ENCODE assay signal across 31 mouse cellular contexts in the genomic region with DNA sequence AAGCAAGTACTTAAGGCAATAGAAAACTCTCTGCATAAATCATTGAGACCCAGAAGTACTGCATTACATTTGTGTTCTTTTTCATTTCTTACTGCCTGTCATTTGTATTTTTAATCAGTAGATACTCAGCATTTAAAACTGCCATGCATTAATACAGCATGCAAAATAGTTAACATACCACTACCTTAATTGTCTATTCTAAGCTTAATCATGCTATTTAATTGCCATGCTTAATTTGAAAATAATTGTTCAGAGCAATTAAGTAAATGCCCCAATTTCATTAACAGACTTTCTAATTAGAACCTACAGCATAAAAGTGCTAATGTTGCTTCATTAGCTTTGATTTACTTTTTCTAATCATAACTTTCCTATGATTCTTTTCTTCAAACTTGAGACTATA.
DNase-seq lines count a peak whose midpoint lies in the region; ATAC-seq and TF ChIP-seq lines count a peak whose summit lies in the region.
"Had no signal": no experiment of that assay in that cellular context is flagged by ENCODE, and none has a peak within 500 bp of the region (broad histone marks: within the 10 kb centered on the region; RNA-seq: fewer than 3 reads in every experiment).

No protein-coding gene starts in this region.

- no peak for TF ChIP-seq POLR2A in kidney, adult 2 months (IDR thresholded peaks at IDR 0.05; ENCODE audit: low read depth, low read length)

- DNase-seq in forebrain, embryonic 10.5 days (ENCODE audit: extremely low spot score, low spot score) = no peak
- peak; percentile 69 for DNase-seq in forebrain, embryonic 14.5 days (ENCODE audit: low spot score)
- peak; percentile 43 for DNase-seq in retina, embryonic 14.5 days (ENCODE audit: low spot score)
- DNase-seq in kidney, adult 2 months = no peak
- DNase-seq in urinary bladder, adult 2 months (ENCODE audit: low spot score) = no peak
- DNase-seq: adrenal gland, adult 2 months; adrenal gland, postnatal 14 days; B cell, adult 2 months; cerebellum, adult 11-12 months; cerebellum, adult 8-10 months; cerebellum, postnatal 10 days; cerebellum, postnatal 36 days; embryo, embryonic 11 days; gastrocnemius, adult 2 months; gastrocnemius, postnatal 14 days; heart, adult 11 months; heart, postnatal 10 days; heart, postnatal 36 days had no signal

- no peak overlapping the region for H3K9ac ChIP-seq in forebrain, embryonic 12.5 days
- H3K9ac ChIP-seq in forebrain, embryonic 14.5 days (ENCODE audit: low read length) = no peak overlapping the region
- no peak overlapping the region for H3K9ac ChIP-seq in heart, embryonic 12.5 days
- H3K9ac ChIP-seq: embryonic facial prominence, embryonic 13.5 days; heart, embryonic 15.5 days; hindbrain, embryonic 13.5 days; intestine, embryonic 15.5 days had no signal

- no peak overlapping the region for H3K4me2 ChIP-seq in forebrain, embryonic 12.5 days
- no peak overlapping the region for H3K4me2 ChIP-seq in forebrain, embryonic 14.5 days (ENCODE audit: low read length)
- H3K4me2 ChIP-seq in heart, embryonic 12.5 days = no peak overlapping the region
- H3K4me2 ChIP-seq: embryonic facial prominence, embryonic 13.5 days; heart, embryonic 11.5 days; heart, embryonic 15.5 days; hindbrain, embryonic 13.5 days; intestine, embryonic 15.5 days had no signal

- no peaks in the 10 kb centered on the region for H3K4me1 ChIP-seq in forebrain, embryonic 12.5 days
- no peaks in the 10 kb centered on the region for H3K4me1 ChIP-seq in forebrain, embryonic 10.5 days
- H3K4me1 ChIP-seq in forebrain, embryonic 14.5 days (ENCODE audit: control insufficient read depth, insufficient read depth, low read length) = no peaks in the 10 kb centered on the region
- H3K4me1 ChIP-seq in kidney, adult 2 months (ENCODE audit: control insufficient read depth, insufficient read depth, low read length) = no peaks in the 10 kb centered on the region
- H3K4me1 ChIP-seq in heart, embryonic 12.5 days (replicated peaks) = no peaks in the 10 kb centered on the region
- H3K4me1 ChIP-seq: embryonic facial prominence, embryonic 10.5 days; embryonic facial prominence, embryonic 13.5 days; heart, embryonic 15.5 days; hindbrain, embryonic 10.5 days; hindbrain, embryonic 13.5 days; intestine, embryonic 15.5 days had no signal

- TF ChIP-seq CTCF in kidney, adult 2 months (conservative IDR thresholded peaks at IDR 0.05; ENCODE audit: insufficient read depth, insufficient read length, low read depth, low read length) = no peak

- H3K4me3 ChIP-seq in forebrain, embryonic 12.5 days (replicated peaks) = no peak overlapping the region
- no peak overlapping the region for H3K4me3 ChIP-seq in forebrain, embryonic 10.5 days
- H3K4me3 ChIP-seq in forebrain, embryonic 14.5 days (ENCODE audit: low read depth, low read length) = no peak overlapping the region
- no peak overlapping the region for H3K4me3 ChIP-seq in kidney, adult 2 months (ENCODE audit: insufficient read depth, low read depth, low read length)
- no peak overlapping the region for H3K4me3 ChIP-seq in heart, embryonic 12.5 days
- H3K4me3 ChIP-seq: embryonic facial prominence, embryonic 10.5 days; embryonic facial prominence, embryonic 13.5 days; erythroblast, embryonic 14.5 days; gastrocnemius, adult 2 months; heart, embryonic 15.5 days; hindbrain, embryonic 10.5 days; hindbrain, embryonic 13.5 days; intestine, embryonic 15.5 days had no signal

- no peaks in the 10 kb centered on the region for H3K27me3 ChIP-seq in forebrain, embryonic 12.5 days
- H3K27me3 ChIP-seq in forebrain, embryonic 10.5 days (ENCODE audit: poor library complexity, severe bottlenecking) = no peaks in the 10 kb centered on the region
- no peaks in the 10 kb centered on the region for H3K27me3 ChIP-seq in forebrain, embryonic 14.5 days (replicated peaks; ENCODE audit: control insufficient read depth, insufficient read depth, low read length)
- no peaks in the 10 kb centered on the region for H3K27me3 ChIP-seq in kidney, adult 2 months (replicated peaks; ENCODE audit: control insufficient read depth, insufficient read depth, low read length)
- no peaks in the 10 kb centered on the region for H3K27me3 ChIP-seq in heart, embryonic 12.5 days (replicated peaks)
- H3K27me3 ChIP-seq: CH12.LX; embryonic facial prominence, embryonic 13.5 days; heart, embryonic 15.5 days; hindbrain, embryonic 13.5 days; intestine, embryonic 15.5 days had no signal

- no peaks in the 10 kb centered on the region for H3K9me3 ChIP-seq in forebrain, embryonic 12.5 days
- no peaks in the 10 kb centered on the region for H3K9me3 ChIP-seq in forebrain, embryonic 10.5 days
- no peaks in the 10 kb centered on the region for H3K9me3 ChIP-seq in forebrain, embryonic 14.5 days (replicated peaks; ENCODE audit: control insufficient read depth, low read length)
- H3K9me3 ChIP-seq in heart, embryonic 12.5 days (replicated peaks) = no peaks in the 10 kb centered on the region
- H3K9me3 ChIP-seq: embryonic facial prominence, embryonic 10.5 days; embryonic facial prominence, embryonic 13.5 days; G1E; heart, embryonic 15.5 days; hindbrain, embryonic 10.5 days; hindbrain, embryonic 13.5 days; intestine, embryonic 15.5 days had no signal

- H3K27ac ChIP-seq in forebrain, embryonic 12.5 days = no peak overlapping the region
- no peak overlapping the region for H3K27ac ChIP-seq in forebrain, embryonic 10.5 days
- no peak overlapping the region for H3K27ac ChIP-seq in forebrain, embryonic 14.5 days (ENCODE audit: low read depth, low read length)
- no peak overlapping the region for H3K27ac ChIP-seq in kidney, adult 2 months (ENCODE audit: insufficient read depth, low read depth, low read length)
- no peak overlapping the region for H3K27ac ChIP-seq in heart, embryonic 12.5 days (ENCODE audit: poor library complexity, severe bottlenecking)
- H3K27ac ChIP-seq: embryonic facial prominence, embryonic 10.5 days; embryonic facial prominence, embryonic 13.5 days; gastrocnemius, adult 2 months; heart, embryonic 15.5 days; hindbrain, embryonic 10.5 days; hindbrain, embryonic 13.5 days; intestine, embryonic 15.5 days had no signal

- no peaks in the 10 kb centered on the region for H3K36me3 ChIP-seq in forebrain, embryonic 12.5 days (replicated peaks)
- no peaks in the 10 kb centered on the region for H3K36me3 ChIP-seq in forebrain, embryonic 10.5 days (replicated peaks)
- no peaks in the 10 kb centered on the region for H3K36me3 ChIP-seq in forebrain, embryonic 14.5 days (ENCODE audit: control insufficient read depth, insufficient read depth, low read length)
- no peaks in the 10 kb centered on the region for H3K36me3 ChIP-seq in kidney, adult 2 months (ENCODE audit: control insufficient read depth, insufficient read depth, low read length)
- H3K36me3 ChIP-seq in heart, embryonic 12.5 days = no peaks in the 10 kb centered on the region
- H3K36me3 ChIP-seq: embryonic facial prominence, embryonic 10.5 days; embryonic facial prominence, embryonic 13.5 days; G1E; heart, embryonic 15.5 days; hindbrain, embryonic 10.5 days; hindbrain, embryonic 13.5 days; intestine, embryonic 15.5 days had no signal

- peak; percentile 61; the same call in 1 of the 2 replicates for ATAC-seq in forebrain, embryonic 12.5 days (ENCODE audit: low FRiP score)
- ATAC-seq in forebrain, embryonic 14.5 days = peak; percentile 81
- no peak for ATAC-seq in heart, embryonic 12.5 days (ENCODE audit: insufficient number of reproducible peaks, low FRiP score)
- ATAC-seq: hindbrain, embryonic 16.5 days; intestine, embryonic 15.5 days had no signal

Comparison
In these comparisons a context has a peak if more than half of its experiments do, and no peak if none do; other contexts are left out.
1. DNase-seq: peak in forebrain, embryonic 14.5 days (single experiment) and retina, embryonic 14.5 days (single experiment); none in forebrain, embryonic 10.5 days (single experiment), kidney, adult 2 months (single experiment) and urinary bladder, adult 2 months (single experiment).